Mouse (Mus musculus) forebrain, embryonic 10.5 days (tissue): ENCODE results near the gene Erp29. TPM values are rescaled to one million over a fixed set of nuclear protein-coding genes. Genes with fewer than 3 reads are reported as not detected.

Source experiments
- DNase-seq: peaks from one replicate; pipeline ENCODE4 v3.0.0-alpha.2; 2017; ENCODE audit warnings: low spot score; ENCODE audit errors: extremely low spot score
- H3K27ac ChIP-seq: fragments of 300-500 bp; sonication (generic); 2 replicates; pipeline ENCODE4 v1.5.1; 2016; ENCODE audit warnings: mild to moderate bottlenecking
- H3K27me3 ChIP-seq: fragments of 300-500 bp; sonication (generic); 2 replicates; pipeline ENCODE4 v1.6.1; 2016; ENCODE audit warnings: mild to moderate bottlenecking; ENCODE audit not compliant: poor library complexity, severe bottlenecking
- H3K36me3 ChIP-seq: fragments of 300-500 bp; sonication (generic); replicated peaks from 2 replicates; pipeline ENCODE4 v1.6.1; 2016; ENCODE audit warnings: mild to moderate bottlenecking, moderate library complexity
- H3K4me1 ChIP-seq: fragments of 300-500 bp; sonication (generic); 2 replicates; pipeline ENCODE4 v1.6.1; 2016
- H3K4me3 ChIP-seq: fragments of 300-500 bp; sonication (generic); 2 replicates; pipeline ENCODE4 v1.5.1; 2016; ENCODE audit warnings: mild to moderate bottlenecking, moderate library complexity
- H3K9me3 ChIP-seq: fragments of 300-500 bp; sonication (generic); 2 replicates; pipeline ENCODE4 v1.6.1; 2016; ENCODE audit warnings: mild to moderate bottlenecking, moderate library complexity
- WGBS: fragments of 180-500 bp; shearing (Covaris S2); methylation state at CpG from one replicate; pipeline ENCODE4 v1.1.7; 2016; 5-methylcytosine and 5-hydroxymethylcytosine counted together
- polyA plus RNA-seq: library from polyadenylated mRNA; unstranded; fragments of >200 nt; fragmentation: Nextera tagmentation; extraction: Ambion mirVana; gene quantifications from 2 replicates; pipeline ENCODE4 v1.2.1, GENCODE M21; 2016

The Erp29 gene
- polyA plus RNA-seq, 1 experiment from 2014 or later, result 140 TPM

- no peaks in the 10 kb centered on the region for H3K27me3 ChIP-seq
- H3K27ac ChIP-seq, result peak within 1 kb of the TSS; percentile 93
- H3K36me3 ChIP-seq, result peaks cover 27% of the 10 kb centered on the region
- H3K9me3 ChIP-seq, result no peaks in the 10 kb centered on the region; the same call in 1 of the 2 replicates
- 11% methylated on average over 53 of the region's 53 CpGs for WGBS
- peaks cover 27% of the 10 kb centered on the region for H3K4me1 ChIP-seq
- H3K4me3 ChIP-seq, result peak within 1 kb of the TSS; percentile 89
- peak; percentile 94 for DNase-seq
Observed at GRCm38 (mm10) chr5:121397187-121398145, 54.8 kb downstream of the Erp29 start, which contains the start of gene Naa25. Gene Naa25, plus strand, starts transcription at chr5:121397936.

GRCm38 (mm10) chr5:121395621-121396020 lies 56.7 kb downstream of the Erp29 start:
- WGBS, result 89% methylated on average over 5 of the region's 5 CpGs
- Histone ChIP-seq H3K36me3 (peaks cover 8% of the 10 kb centered on the region), H3K4me3 (no peak overlapping the region), H3K4me1 (peaks cover 24% of the 10 kb centered on the region), H3K9me3 (no peaks in the 10 kb centered on the region; the same call in 1 of the 2 replicates), H3K27me3 (no peaks in the 10 kb centered on the region), H3K27ac (no peak overlapping the region)
- DNase-seq, result no peak

- Histone ChIP-seq H3K4me1 (peaks cover 7% of the 10 kb centered on the region), H3K4me3 (no peak overlapping the region), H3K27ac (no peak overlapping the region), H3K9me3 (no peaks in the 10 kb centered on the region; the same call in 1 of the 2 replicates), H3K27me3 (no peaks in the 10 kb centered on the region), H3K36me3 (no peaks in the 10 kb centered on the region)
- WGBS, result 87% methylated on average over 3 of the region's 3 CpGs
- no peak for DNase-seq
Observed at GRCm38 (mm10) chr5:121393402-121393801, 58.9 kb downstream of the Erp29 start.

GRCm38 (mm10) chr5:121392667-121393380 lies 59.5 kb downstream of the Erp29 start:
- WGBS, result 62% methylated on average over 16 of the region's 16 CpGs
- H3K4me1 ChIP-seq, result peaks cover 7% of the 10 kb centered on the region
- H3K9me3 ChIP-seq, result no peaks in the 10 kb centered on the region; the same call in 1 of the 2 replicates
- no peak overlapping the region for H3K4me3 ChIP-seq
- DNase-seq, result no peak
- no peaks in the 10 kb centered on the region for H3K36me3 ChIP-seq
- H3K27me3 ChIP-seq, result no peaks in the 10 kb centered on the region
- H3K27ac ChIP-seq, result no peak overlapping the region

GRCm38 (mm10) chr5:121389691-121390090 lies 62.6 kb downstream of the Erp29 start:
- Histone ChIP-seq H3K4me3 (no peak overlapping the region), H3K4me1 (peaks cover 22% of the 10 kb centered on the region), H3K27me3 (peaks cover 19% of the 10 kb centered on the region), H3K9me3 (no peaks in the 10 kb centered on the region; the same call in 1 of the 2 replicates), H3K36me3 (no peaks in the 10 kb centered on the region), H3K27ac (no peak overlapping the region)
- DNase-seq, result no peak

- Histone ChIP-seq H3K9me3 (no peaks in the 10 kb centered on the region), H3K4me1 (peaks cover 28% of the 10 kb centered on the region), H3K27ac (no peak overlapping the region), H3K4me3 (no peak overlapping the region), H3K36me3 (no peaks in the 10 kb centered on the region), H3K27me3 (peaks cover 19% of the 10 kb centered on the region)
- DNase-seq, result no peak
- 76% methylated on average over 7 of the region's 7 CpGs for WGBS
Observed at GRCm38 (mm10) chr5:121389106-121389505, 63.2 kb downstream of the Erp29 start.

GRCm38 (mm10) chr5:121387126-121387525 lies 65.2 kb downstream of the Erp29 start:
- peaks cover 32% of the 10 kb centered on the region for H3K4me1 ChIP-seq
- H3K27me3 ChIP-seq, result peaks cover 19% of the 10 kb centered on the region
- H3K4me3 ChIP-seq, result no peak overlapping the region
- H3K27ac ChIP-seq, result no peak overlapping the region
- H3K9me3 ChIP-seq, result no peaks in the 10 kb centered on the region
- WGBS, result 64% methylated on average over 4 of the region's 4 CpGs
- DNase-seq, result no peak
- peaks cover 10% of the 10 kb centered on the region; the same call in 1 of the 2 replicates for H3K36me3 ChIP-seq

GRCm38 (mm10) chr5:121386120-121386909 lies 66.0 kb downstream of the Erp29 start:
- H3K36me3 ChIP-seq, result peaks cover 16% of the 10 kb centered on the region
- DNase-seq, result no peak
- no peak overlapping the region for H3K27ac ChIP-seq
- no peaks in the 10 kb centered on the region for H3K9me3 ChIP-seq
- WGBS, result 38% methylated on average over 22 of the region's 22 CpGs
- H3K4me3 ChIP-seq, result peak overlapping the region; percentile 77
- H3K27me3 ChIP-seq, result peaks cover 19% of the 10 kb centered on the region
- H3K4me1 ChIP-seq, result peaks cover 32% of the 10 kb centered on the region

GRCm38 (mm10) chr5:121385461-121386119 lies 66.7 kb downstream of the Erp29 start, which contains the start of gene Trafd1:
Gene Trafd1, minus strand, starts transcription at chr5:121385632.
- Histone ChIP-seq H3K27ac (peak within 1 kb of the TSS; percentile 89), H3K27me3 (peaks cover 19% of the 10 kb centered on the region), H3K4me3 (peak within 1 kb of the TSS; percentile 77), H3K4me1 (peaks cover 32% of the 10 kb centered on the region), H3K9me3 (peaks cover 6% of the 10 kb centered on the region; the same call in 1 of the 2 replicates), H3K36me3 (peaks cover 23% of the 10 kb centered on the region)
- WGBS, result under 1% methylated on average over 43 of the region's 45 CpGs
- peak; percentile 95 for DNase-seq

GRCm38 (mm10) chr5:121384757-121385460 lies 67.4 kb downstream of the Erp29 start:
- Histone ChIP-seq H3K9me3 (peaks cover 8% of the 10 kb centered on the region; the same call in 1 of the 2 replicates), H3K4me3 (peak overlapping the region; percentile 77), H3K4me1 (peaks cover 32% of the 10 kb centered on the region), H3K27ac (peak overlapping the region; percentile 89), H3K27me3 (peaks cover 19% of the 10 kb centered on the region), H3K36me3 (peaks cover 30% of the 10 kb centered on the region)
- peak; percentile 57 for DNase-seq
- WGBS, result 4% methylated on average over 46 of the region's 47 CpGs
